Mouse (Mus musculus) naive thymus-derived CD4-positive, alpha-beta T cell, adult 2 months (primary cell): Measurements from ENCODE around the gene Polr2h.
A peak's percentile ranks its signal among the peaks of the same experiment; 100 is the strongest.
"Not testable (repeated sequence)": the region's sequence is repeated elsewhere in the genome, so short reads cannot be mapped to it uniquely, and the experiment has no call there.

ENCODE experiments used
- DNase-seq: peaks from one replicate; pipeline ENCODE4 v3.0.0-alpha.2; 2011; ENCODE audit warnings: low read depth

Polr2h gene

GRCm38 (mm10) chr16:20717181-20717977 lies at the start of gene Polr2h, which contains the start of gene Clcn2:
Gene Polr2h (plus strand): TSS chr16:20717665.
Gene Clcn2 (minus strand): TSS chr16:20717746.
- DNase-seq, result peak; percentile 98

- DNase-seq, result not testable (repeated sequence)
Measured at GRCm38 (mm10) chr16:20668013-20668412, 49.5 kb upstream of the Polr2h start, which contains the start of gene Eif4g1. Gene Eif4g1 (plus strand): TSS chr16:20668313.

GRCm38 (mm10) chr16:20670291-20670690 lies 47.2 kb upstream of the Polr2h start:
- DNase-seq, result no peak

GRCm38 (mm10) chr16:20671886-20672285 lies 45.6 kb upstream of the Polr2h start:
- DNase-seq, result peak; percentile 52

- DNase-seq, result peak; percentile 94
Measured at GRCm38 (mm10) chr16:20672500-20672902, 45.0 kb upstream of the Polr2h start.

- DNase-seq, result no peak
Measured at GRCm38 (mm10) chr16:20672965-20673705, 44.3 kb upstream of the Polr2h start.

GRCm38 (mm10) chr16:20673706-20674303 lies 43.7 kb upstream of the Polr2h start:
- no peak for DNase-seq

- DNase-seq, result no peak
Measured at GRCm38 (mm10) chr16:20675213-20675612, 42.3 kb upstream of the Polr2h start.

- DNase-seq, result no peak
Measured at GRCm38 (mm10) chr16:20676702-20677101, 40.8 kb upstream of the Polr2h start.

GRCm38 (mm10) chr16:20677380-20677779 lies 40.1 kb upstream of the Polr2h start:
- no peak for DNase-seq

- DNase-seq, result no peak
Measured at GRCm38 (mm10) chr16:20677974-20678675, 39.3 kb upstream of the Polr2h start.

GRCm38 (mm10) chr16:20690774-20691173 lies 26.7 kb upstream of the Polr2h start:
- no peak for DNase-seq

- DNase-seq, result no peak
Measured at GRCm38 (mm10) chr16:20691617-20692016, 25.8 kb upstream of the Polr2h start.

GRCm38 (mm10) chr16:20692241-20692965 lies 25.1 kb upstream of the Polr2h start:
- no peak for DNase-seq

GRCm38 (mm10) chr16:20693111-20693701 lies 24.3 kb upstream of the Polr2h start, which contains the start of gene Fam131a:
Gene Fam131a (plus strand): TSS chr16:20693241.
- DNase-seq, result peak; percentile 76

GRCm38 (mm10) chr16:20694781-20695180 lies 22.7 kb upstream of the Polr2h start:
- DNase-seq, result no peak

- peak; percentile 51 for DNase-seq
Measured at GRCm38 (mm10) chr16:20695622-20696323, 21.7 kb upstream of the Polr2h start.

GRCm38 (mm10) chr16:20699266-20699665 lies 18.2 kb upstream of the Polr2h start:
- no peak for DNase-seq

GRCm38 (mm10) chr16:20700036-20700435 lies 17.4 kb upstream of the Polr2h start:
- DNase-seq, result no peak

- DNase-seq, result no peak
Measured at GRCm38 (mm10) chr16:20701316-20701715, 16.1 kb upstream of the Polr2h start.
